Mouse (Mus musculus) ES-E14 (cell line): ENCODE measurements around the gene Cybrd1. TPM values are rescaled to one million over a fixed set of nuclear protein-coding genes. Genes with fewer than 3 reads are reported as not detected.

Experiments used
- DNase-seq: peaks from one replicate; pipeline ENCODE4 v3.0.0-alpha.2; 2013; ENCODE audit warnings: low read depth, low spot score
- H3K27ac ChIP-seq: 2 replicates; pipeline ENCODE4 v1.5.1; 2012; ENCODE audit warnings: low read depth, mild to moderate bottlenecking, low read length, moderate library complexity, mixed read lengths; ENCODE audit not compliant: poor library complexity, insufficient read depth, severe bottlenecking
- H3K36me3 ChIP-seq: 2 replicates; pipeline ENCODE4 v1.6.1; 2012; ENCODE audit warnings: mild to moderate bottlenecking, low read length, moderate library complexity, mixed read lengths; ENCODE audit not compliant: control insufficient read depth, poor library complexity, insufficient read depth, severe bottlenecking
- H3K4me1 ChIP-seq, 2 experiments: fragments of 150-350 bp in 1 of 2; sonication (generic) in 1 of 2; 2 replicates each; pipeline ENCODE4 v1.6.1; 2012; ENCODE audit warnings: low read length in 2 of 2, mild to moderate bottlenecking in 1 of 2, mixed read lengths in 1 of 2; ENCODE audit not compliant: control insufficient read depth in 2 of 2, insufficient read depth in 2 of 2, poor library complexity in 1 of 2
- H3K4me3 ChIP-seq, 2 experiments: fragments of 150-350 bp in 1 of 2; sonication (generic) in 1 of 2; 2 replicates each; pipeline ENCODE4 v1.5.1; 2012; ENCODE audit warnings: low read length in 2 of 2, low read depth in 1 of 2, mild to moderate bottlenecking in 1 of 2, mixed read lengths in 1 of 2; ENCODE audit not compliant: insufficient read depth in 1 of 2, poor library complexity in 1 of 2, severe bottlenecking in 1 of 2
- H3K9ac ChIP-seq: 2 replicates; pipeline ENCODE4 v1.6.1; 2012; ENCODE audit warnings: low read depth, mild to moderate bottlenecking, low read length, mixed read lengths; ENCODE audit not compliant: poor library complexity, insufficient read depth, severe bottlenecking
- H3K9me3 ChIP-seq: fragments of 150-350 bp; sonication (generic); 2 replicates; pipeline ENCODE4 v1.6.1; 2012; ENCODE audit warnings: low read depth, mild to moderate bottlenecking, low read length; ENCODE audit not compliant: control insufficient read depth, insufficient read depth
- CHD2 ChIP-seq: IDR thresholded peaks from 2 replicates; pipeline ENCODE4 v1.6.1; 2014; ENCODE audit warnings: mild to moderate bottlenecking, low read depth, low read length, inconsistent platforms
- HCFC1 ChIP-seq: IDR thresholded peaks from 2 replicates; pipeline ENCODE4 v1.6.1; 2012; ENCODE audit warnings: low read length, inconsistent platforms, borderline replicate concordance; ENCODE audit not compliant: insufficient read depth
- MAFK ChIP-seq: IDR thresholded peaks from 2 replicates; pipeline ENCODE4 v1.6.1; 2014; ENCODE audit warnings: mild to moderate bottlenecking, low read depth, low read length, inconsistent platforms; ENCODE audit not compliant: insufficient read depth
- ZC3H11A ChIP-seq: IDR thresholded peaks from 2 replicates; pipeline ENCODE4 v1.6.1; 2012; ENCODE audit warnings: low read depth, mild to moderate bottlenecking, inconsistent platforms, low read length, borderline replicate concordance
- ZNF384 ChIP-seq: IDR thresholded peaks from 2 replicates; pipeline ENCODE4 v1.6.1; 2012; ENCODE audit warnings: low read depth, low read length, inconsistent platforms
- in situ Hi-C, 2 experiments: fragments of 600-800 bp; cut with MboI; formaldehyde crosslinking; loops; one replicate each; pipeline ENCODE4 v1.15.1; 2025; ENCODE audit warnings: low sequenced_read_pairs in 2 of 2, inconsistent platforms in 1 of 2; ENCODE audit not compliant: unreplicated experiment in 2 of 2
- total RNA-seq: library from RNA; depleted of rRNA; stranded (reverse); fragments of 300-350 nt; gene quantifications from 2 replicates; pipeline ENCODE4 v1.2.3, GENCODE M21; 2012

Gene Cybrd1
- total RNA-seq, 1 experiment: 0.31 TPM

DNA sequence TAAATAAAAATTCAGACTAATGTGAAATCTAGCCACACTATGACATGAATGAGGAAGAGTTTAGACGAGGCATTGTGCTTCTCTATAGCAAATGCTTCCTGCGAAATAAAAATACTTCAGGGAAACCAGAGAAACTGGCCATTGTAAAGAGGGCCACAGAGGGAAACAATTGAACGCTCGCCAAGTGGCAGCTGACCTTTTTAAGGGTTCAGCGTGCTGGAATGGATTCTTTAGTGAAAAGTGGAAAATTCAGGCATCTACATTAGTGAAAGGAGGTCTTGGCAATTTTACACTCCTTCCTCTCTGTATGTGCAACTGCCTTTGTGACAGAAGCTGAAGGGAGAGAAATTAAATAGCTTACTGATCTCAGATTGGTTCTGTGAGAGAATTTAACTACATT is 3.7 kb downstream of the Cybrd1 start:
- Histone ChIP-seq H3K27ac (no peak overlapping the region), H3K9ac (no peak overlapping the region), H3K36me3 (no peaks in the 10 kb centered on the region), H3K9me3 (no peaks in the 10 kb centered on the region), H3K4me3 (no peak overlapping the region), H3K4me1 (peaks cover 0 to 3% of the 10 kb centered on the region in 2 experiments; a peak in 1 of 4 replicates)
- DNase-seq: no peak
- in situ Hi-C loops: no loop called here
- TF ChIP-seq ZNF384: no peak
- no peak for TF ChIP-seq MAFK
- no peak for TF ChIP-seq HCFC1
- no peak for TF ChIP-seq CHD2
- TF ChIP-seq ZC3H11A: no peak

DNA sequence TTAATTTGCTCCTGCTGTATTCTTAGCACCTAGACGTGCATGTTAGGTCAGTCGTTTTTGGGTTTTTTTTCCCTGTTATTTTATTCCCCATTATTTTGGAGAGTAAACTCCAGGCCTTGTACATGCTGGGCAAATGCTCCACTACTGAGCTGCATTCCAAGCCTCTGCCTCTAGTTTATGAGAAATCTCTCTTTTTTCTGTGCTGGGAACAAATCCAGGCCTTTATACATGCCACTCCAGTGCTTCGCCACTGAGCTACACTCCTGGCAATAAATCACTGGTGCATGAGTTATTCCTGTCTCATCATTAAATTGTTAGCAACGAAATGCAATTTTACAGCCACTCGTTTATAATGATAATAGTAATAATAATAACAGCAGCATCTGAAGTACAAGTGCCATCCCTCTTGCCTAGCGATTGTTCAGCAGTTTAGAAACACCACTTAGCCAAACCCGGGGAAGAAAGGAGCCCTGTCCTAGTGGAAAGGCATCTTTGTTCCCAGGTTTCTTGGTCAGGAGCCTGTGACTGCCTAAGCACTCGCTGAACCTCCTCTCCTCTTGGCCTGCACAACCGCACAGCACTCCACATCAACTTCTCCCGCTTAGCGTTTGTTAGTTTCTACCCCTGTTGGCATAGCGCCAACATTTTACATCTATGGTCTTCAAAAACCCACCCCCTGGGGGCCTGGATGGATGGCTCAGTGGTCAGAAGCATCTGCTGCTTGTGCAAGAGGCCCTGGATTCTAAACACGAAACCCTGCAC is 4.7 kb downstream of the Cybrd1 start:
- in situ Hi-C loops: no loop called here

GRCm38 (mm10) chr2:71123591-71123990 is 5.9 kb downstream of the Cybrd1 start:
- no peak overlapping the region for H3K27ac ChIP-seq
- H3K9me3 ChIP-seq: no peaks in the 10 kb centered on the region
- H3K9ac ChIP-seq: no peak overlapping the region
- no peak for DNase-seq
- no peak for TF ChIP-seq ZC3H11A
- TF ChIP-seq CHD2: no peak
- no peak for TF ChIP-seq ZNF384
- TF ChIP-seq HCFC1: no peak
- TF ChIP-seq MAFK: no peak
- in situ Hi-C loops: no loop called here
- H3K4me1 ChIP-seq: no peaks in the 10 kb centered on the region
- no peak overlapping the region for H3K4me3 ChIP-seq
- H3K36me3 ChIP-seq: no peaks in the 10 kb centered on the region

More for the DNA sequence above, 4.7 kb downstream of the Cybrd1 start:
- DNase-seq: no peak
- Histone ChIP-seq H3K4me1 (peaks cover 0 to 2% of the 10 kb centered on the region in 2 experiments; a peak in 1 of 4 replicates), H3K9ac (no peak overlapping the region), H3K4me3 (no peak overlapping the region), H3K36me3 (no peaks in the 10 kb centered on the region), H3K27ac (no peak overlapping the region), H3K9me3 (no peaks in the 10 kb centered on the region)
- no peak for TF ChIP-seq HCFC1
- TF ChIP-seq ZNF384: no peak
- TF ChIP-seq CHD2: no peak
- no peak for TF ChIP-seq MAFK
- TF ChIP-seq ZC3H11A: no peak

- no peak for TF ChIP-seq CHD2
- no peak for TF ChIP-seq ZNF384
- TF ChIP-seq ZC3H11A: no peak
- TF ChIP-seq MAFK: no peak
- TF ChIP-seq HCFC1: no peak
- in situ Hi-C loops: no loop called here
- DNase-seq: no peak
- Histone ChIP-seq H3K9ac (no peak overlapping the region), H3K9me3 (no peaks in the 10 kb centered on the region), H3K27ac (no peak overlapping the region), H3K36me3 (no peaks in the 10 kb centered on the region), H3K4me1 (no peaks in the 10 kb centered on the region), H3K4me3 (no peak overlapping the region)
Observed at GRCm38 (mm10) chr2:71127779-71128534, 10.2 kb downstream of the Cybrd1 start.
